22 mouse cellular contexts compared by ENCODE assay signal in the genomic region with DNA sequence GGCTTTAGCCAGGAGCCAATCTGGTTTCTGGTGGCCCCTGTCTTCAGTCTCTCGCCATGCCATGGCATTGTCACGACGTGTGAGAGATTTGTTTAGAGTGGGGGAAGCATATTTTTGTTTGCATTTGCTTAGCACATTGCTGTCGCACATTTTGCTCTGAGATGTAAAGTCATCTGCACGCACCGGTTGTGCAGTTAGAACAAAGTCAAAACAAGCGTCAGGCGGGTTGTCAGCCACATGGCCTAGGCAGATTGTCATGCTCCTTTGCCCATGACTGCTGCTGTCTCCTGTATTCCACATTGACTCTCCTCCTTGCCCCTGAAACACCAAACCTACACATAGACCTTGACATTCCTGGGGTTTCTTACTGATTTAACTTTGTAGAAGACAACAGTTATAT.
DNase-seq lines count a peak whose midpoint lies in the region; ATAC-seq and TF ChIP-seq lines count a peak whose summit lies in the region.
"Had no signal": no experiment of that assay in that cellular context is flagged by ENCODE, and none has a peak within 500 bp of the region (broad histone marks: within the 10 kb centered on the region; RNA-seq: fewer than 3 reads in every experiment).

No protein-coding gene starts in this region.

- H3K4me3 ChIP-seq in forebrain, embryonic 15.5 days: no peak overlapping the region
- no peak overlapping the region for H3K4me3 ChIP-seq in forebrain, embryonic 12.5 days (replicated peaks)
- H3K4me3 ChIP-seq in embryonic fibroblast, embryonic 13.5 days (ENCODE audit: insufficient read depth, low read length): no peak overlapping the region
- H3K4me3 ChIP-seq in forebrain, postnatal 0 days (ENCODE audit: low read depth, low read length): no peak overlapping the region
- H3K4me3 ChIP-seq: embryonic facial prominence, embryonic 12.5 days; erythroblast, embryonic 14.5 days; gastrocnemius, adult 2 months; heart, embryonic 13.5 days; hindbrain, embryonic 15.5 days had no signal

- no peaks in the 10 kb centered on the region for H3K27me3 ChIP-seq in forebrain, embryonic 15.5 days
- no peaks in the 10 kb centered on the region for H3K27me3 ChIP-seq in forebrain, embryonic 12.5 days
- H3K27me3 ChIP-seq in forebrain, postnatal 0 days (ENCODE audit: insufficient read depth, low read length): no peaks in the 10 kb centered on the region
- H3K27me3 ChIP-seq: embryonic facial prominence, embryonic 12.5 days; heart, embryonic 13.5 days; hindbrain, embryonic 15.5 days had no signal

- peaks cover 26% of the 10 kb centered on the region for H3K4me1 ChIP-seq in forebrain, embryonic 15.5 days
- peaks cover 18% of the 10 kb centered on the region for H3K4me1 ChIP-seq in forebrain, embryonic 12.5 days
- H3K4me1 ChIP-seq in embryonic fibroblast, embryonic 13.5 days (ENCODE audit: control insufficient read depth, insufficient read depth, low read length): peaks cover 5% of the 10 kb centered on the region
- H3K4me1 ChIP-seq in forebrain, postnatal 0 days (ENCODE audit: insufficient read depth): peaks cover 7% of the 10 kb centered on the region

- no peak for TF ChIP-seq CTCF in embryonic fibroblast, embryonic 13.5 days (IDR thresholded peaks at IDR 0.05; ENCODE audit: borderline replicate concordance, insufficient read depth, low read length)
- TF ChIP-seq CTCF in forebrain, postnatal 0 days (IDR thresholded peaks at IDR 0.05; ENCODE audit: low read depth): no peak

- no peaks in the 10 kb centered on the region for H3K36me3 ChIP-seq in forebrain, embryonic 15.5 days
- no peaks in the 10 kb centered on the region for H3K36me3 ChIP-seq in forebrain, embryonic 12.5 days (replicated peaks)
- no peaks in the 10 kb centered on the region for H3K36me3 ChIP-seq in forebrain, postnatal 0 days (ENCODE audit: insufficient read depth)
- H3K36me3 ChIP-seq: embryonic facial prominence, embryonic 12.5 days; heart, embryonic 13.5 days; hindbrain, embryonic 15.5 days had no signal

- no peaks in the 10 kb centered on the region for H3K9me3 ChIP-seq in forebrain, embryonic 15.5 days
- H3K9me3 ChIP-seq in forebrain, embryonic 12.5 days: no peaks in the 10 kb centered on the region
- no peaks in the 10 kb centered on the region for H3K9me3 ChIP-seq in forebrain, postnatal 0 days (ENCODE audit: low read length)
- H3K9me3 ChIP-seq: embryonic facial prominence, embryonic 12.5 days; heart, embryonic 13.5 days; hindbrain, embryonic 15.5 days had no signal

- no peak for ATAC-seq in forebrain, embryonic 15.5 days (replicated peaks)
- no peak for ATAC-seq in forebrain, embryonic 12.5 days (ENCODE audit: low FRiP score)
- ATAC-seq in forebrain, postnatal 0 days: peak; percentile 39
- no peak for ATAC-seq in erythroblast, adult 5-6 weeks (replicated peaks; ENCODE audit: low FRiP score, poor library complexity, severe bottlenecking)
- ATAC-seq: intestine, embryonic 16.5 days had no signal

- peak; percentile 76 for DNase-seq in forebrain, postnatal 0 days
- DNase-seq in layer of hippocampus, postnatal 14 days (ENCODE audit: low spot score in 2 of 2): peak; percentile 32 to 57
- no peak for DNase-seq in left cerebral cortex, adult 9 months (ENCODE audit: low spot score in 2 of 2)
- DNase-seq: adrenal gland, adult 8-10 months; adrenal gland, postnatal 36 days; cerebellum, adult 11 months; cerebellum, adult 8-10 months; cerebellum, postnatal 14 days; embryo, embryonic 11 days; gastrocnemius, adult 2 months; gastrocnemius, postnatal 36 days; heart, adult 11 months; heart, postnatal 36 days had no signal

- no peak for TF ChIP-seq POLR2A in embryonic fibroblast, embryonic 13.5 days (IDR thresholded peaks at IDR 0.05; ENCODE audit: low read depth, low read length)

- no peak overlapping the region for H3K9ac ChIP-seq in forebrain, embryonic 15.5 days (replicated peaks)
- no peak overlapping the region for H3K9ac ChIP-seq in forebrain, embryonic 12.5 days
- no peak overlapping the region for H3K9ac ChIP-seq in forebrain, postnatal 0 days
- H3K9ac ChIP-seq: embryonic facial prominence, embryonic 12.5 days; heart, embryonic 13.5 days; hindbrain, embryonic 15.5 days had no signal

- peak overlapping the region; percentile 1; the same call in 1 of the 2 replicates for H3K27ac ChIP-seq in forebrain, embryonic 15.5 days (replicated peaks)
- no peak overlapping the region for H3K27ac ChIP-seq in forebrain, embryonic 12.5 days
- peak overlapping the region; percentile 95 for H3K27ac ChIP-seq in embryonic fibroblast, embryonic 13.5 days (ENCODE audit: insufficient read depth, low read length)
- no peak overlapping the region for H3K27ac ChIP-seq in forebrain, postnatal 0 days (ENCODE audit: low read depth, low read length)
- H3K27ac ChIP-seq: embryonic facial prominence, embryonic 12.5 days; gastrocnemius, adult 2 months; heart, embryonic 13.5 days; hindbrain, embryonic 15.5 days had no signal

- WGBS in forebrain, embryonic 15.5 days: 72% methylated on average over 8 of the region's 8 CpGs
- 96% methylated on average over 8 of the region's 8 CpGs for WGBS in forebrain, embryonic 12.5 days
- WGBS in forebrain, postnatal 0 days: 62% methylated on average over 8 of the region's 8 CpGs

- H3K4me2 ChIP-seq in forebrain, embryonic 15.5 days (replicated peaks): no peak overlapping the region
- H3K4me2 ChIP-seq in forebrain, embryonic 12.5 days: no peak overlapping the region
- H3K4me2 ChIP-seq in forebrain, postnatal 0 days (ENCODE audit: low read depth): no peak overlapping the region
- H3K4me2 ChIP-seq: embryonic facial prominence, embryonic 12.5 days; heart, embryonic 13.5 days; hindbrain, embryonic 15.5 days had no signal

Comparison
In these comparisons a context has a peak if more than half of its experiments do, and no peak if none do; other contexts are left out.
1. H3K27ac ChIP-seq: peak in forebrain, embryonic 15.5 days (single experiment) and embryonic fibroblast, embryonic 13.5 days (single experiment); none in forebrain, embryonic 12.5 days (single experiment) and forebrain, postnatal 0 days (single experiment).
2. DNase-seq: peak in forebrain, postnatal 0 days (single experiment) and layer of hippocampus, postnatal 14 days (2 of 2); none in left cerebral cortex, adult 9 months (0 of 2).